Mouse (Mus musculus): ENCODE measurements around the gene Spata21. TPM values are rescaled to one million over a fixed set of nuclear protein-coding genes. Genes with fewer than 3 reads are reported as not detected.
A peak's percentile ranks its signal among the peaks of the same experiment; 100 is the strongest.
"Not testable (repeated sequence)": the region's sequence is repeated elsewhere in the genome, so short reads cannot be mapped to it uniquely, and the experiment has no call there.

Spata21 gene
- polyA plus RNA-seq, 1 experiment from 2014 or later: 0.14 TPM

GRCm38 (mm10) chr4:141145124-141145523, 57.0 kb downstream of the Spata21 start:
- not testable (repeated sequence) for H3K27me3 ChIP-seq; H3K4me2 ChIP-seq (replicated peaks); H3K9me3 ChIP-seq; H3K27ac ChIP-seq; H3K9ac ChIP-seq; ATAC-seq (ENCODE audit: insufficient number of reproducible peaks, insufficient read depth, low FRiP score, low TSS enrichment); H3K36me3 ChIP-seq; H3K4me3 ChIP-seq
- peaks cover 11% of the 10 kb centered on the region for H3K4me1 ChIP-seq
- 88% methylated on average over 12 of the region's 16 CpGs for WGBS

GRCm38 (mm10) chr4:141146491-141147033, 58.4 kb downstream of the Spata21 start:
- Histone ChIP-seq H3K9ac (no peak overlapping the region), H3K4me3 (no peak overlapping the region), H3K27me3 (no peaks in the 10 kb centered on the region), H3K9me3 (no peaks in the 10 kb centered on the region), H3K27ac (no peak overlapping the region), H3K36me3 (no peaks in the 10 kb centered on the region), H3K4me2 (replicated peaks) (no peak overlapping the region; the same call in 1 of the 2 replicates), H3K4me1 (peaks cover 11% of the 10 kb centered on the region)
- ATAC-seq (ENCODE audit: insufficient number of reproducible peaks, insufficient read depth, low FRiP score, low TSS enrichment): no peak
- 89% methylated on average over 6 of the region's 6 CpGs for WGBS

DNA sequence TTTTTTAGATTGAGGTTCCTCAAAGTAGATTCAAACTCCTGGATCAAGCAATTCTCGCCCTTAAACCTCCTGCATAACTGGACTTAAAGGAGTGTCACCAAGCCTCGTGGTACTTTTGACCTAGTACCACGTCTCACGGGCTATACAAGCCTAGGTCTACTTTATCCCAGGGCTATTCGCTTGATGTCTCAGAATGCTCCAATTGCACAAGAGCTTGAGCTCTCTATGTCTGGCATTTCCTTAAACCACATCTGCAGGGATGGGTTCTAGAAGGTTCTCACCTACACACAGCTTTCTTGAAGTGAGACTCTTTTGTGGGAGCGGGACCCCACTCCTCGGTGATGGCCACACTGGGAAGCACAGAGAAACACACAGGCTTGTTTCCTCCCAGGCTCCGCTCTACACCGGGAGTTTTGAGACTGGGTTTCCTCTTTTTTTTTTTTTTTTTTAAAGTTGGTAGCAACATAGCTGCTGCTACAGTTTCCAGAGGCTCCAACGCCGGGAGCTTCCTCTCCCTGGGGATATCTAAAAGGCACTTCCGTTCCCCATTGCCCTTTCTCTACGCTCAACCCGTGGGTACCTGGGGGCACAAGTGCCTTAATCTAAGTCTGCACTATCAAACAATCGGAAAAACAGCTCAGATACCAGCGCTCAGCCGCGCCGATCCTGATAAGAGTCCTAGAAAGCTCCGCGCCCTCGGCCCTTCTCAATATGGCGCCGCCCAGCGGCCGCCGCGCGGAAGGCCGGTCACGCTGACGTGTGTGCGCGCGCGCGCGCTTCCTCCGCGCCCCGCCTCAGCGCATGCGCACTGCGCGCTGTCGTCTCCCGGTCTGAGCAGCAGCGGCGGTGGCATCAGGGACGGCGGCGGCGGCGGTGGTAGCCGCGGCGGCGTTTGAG, 59.2 kb downstream of the Spata21 start, which contains the start of gene Fbxo42:
Gene Fbxo42, plus strand, starts transcription at position 802 of the 897 bp plus-strand sequence.
- ATAC-seq (ENCODE audit: insufficient number of reproducible peaks, insufficient read depth, low FRiP score, low TSS enrichment): peak; percentile 73
- WGBS: 8% methylated on average over 58 of the region's 58 CpGs

GRCm38 (mm10) chr4:141148009-141148801, 60.1 kb downstream of the Spata21 start:
- Histone ChIP-seq H3K9ac (peak overlapping the region; percentile 83), H3K27ac (peak overlapping the region; percentile 92), H3K4me1 (peaks cover 11% of the 10 kb centered on the region), H3K4me3 (peak overlapping the region; percentile 92), H3K36me3 (0 out of 2 replicates have a peak, but pooled peaks cover 5% of the 10 kb centered on the region), H3K4me2 (replicated peaks) (peak overlapping the region; percentile 78), H3K9me3 (no peaks in the 10 kb centered on the region), H3K27me3 (no peaks in the 10 kb centered on the region)
- WGBS: 0% methylated on average over 64 of the region's 66 CpGs
- peak; percentile 79 for ATAC-seq (ENCODE audit: insufficient number of reproducible peaks, insufficient read depth, low FRiP score, low TSS enrichment)

More for the DNA sequence above, 59.2 kb downstream of the Spata21 start, which contains the start of gene Fbxo42:
- Histone ChIP-seq H3K9ac (peak within 1 kb of the TSS; percentile 83), H3K27ac (peak within 1 kb of the TSS; percentile 92), H3K4me1 (peaks cover 11% of the 10 kb centered on the region), H3K4me2 (replicated peaks) (peak within 1 kb of the TSS; percentile 78), H3K4me3 (peak within 1 kb of the TSS; percentile 92), H3K36me3 (0 out of 2 replicates have a peak, but pooled peaks cover under 1% of the 10 kb centered on the region), H3K27me3 (no peaks in the 10 kb centered on the region), H3K9me3 (no peaks in the 10 kb centered on the region)

GRCm38 (mm10) chr4:141149116-141149515, 61.0 kb downstream of the Spata21 start:
- ATAC-seq (ENCODE audit: insufficient number of reproducible peaks, insufficient read depth, low FRiP score, low TSS enrichment): no peak
- H3K27ac ChIP-seq: no peak overlapping the region
- peak overlapping the region; percentile 78 for H3K4me2 ChIP-seq (replicated peaks)
- H3K4me1 ChIP-seq: peaks cover 11% of the 10 kb centered on the region
- 32% methylated on average over 7 of the region's 7 CpGs for WGBS
- 0 out of 2 replicates have a peak, but pooled peaks cover 5% of the 10 kb centered on the region for H3K36me3 ChIP-seq
- no peaks in the 10 kb centered on the region for H3K9me3 ChIP-seq
- peak overlapping the region; percentile 83 for H3K9ac ChIP-seq
- peak overlapping the region; percentile 92 for H3K4me3 ChIP-seq
- H3K27me3 ChIP-seq: no peaks in the 10 kb centered on the region

DNA sequence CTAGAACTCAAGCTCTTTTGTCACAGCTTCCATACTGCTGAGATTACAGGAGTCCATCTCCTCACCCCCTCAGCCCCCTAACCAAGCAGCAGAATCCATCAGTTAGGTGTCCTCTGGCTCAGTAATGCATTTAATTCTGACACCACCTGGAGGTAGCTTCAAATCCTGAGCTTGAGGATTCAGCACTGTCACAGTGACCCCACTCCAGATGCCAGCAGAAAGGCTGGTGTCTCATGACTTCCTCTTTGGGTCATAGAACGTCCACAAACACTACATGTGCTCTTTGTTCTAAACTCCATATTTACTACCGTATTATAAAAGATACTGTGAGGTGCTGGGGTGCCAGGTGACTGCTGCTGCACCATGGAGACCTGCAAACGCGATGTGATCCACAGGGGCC, 69.4 kb downstream of the Spata21 start:
- WGBS: 85% methylated on average over 4 of the region's 4 CpGs
- no peak overlapping the region for H3K27ac ChIP-seq
- H3K4me2 ChIP-seq (replicated peaks): no peak overlapping the region
- ATAC-seq (ENCODE audit: insufficient number of reproducible peaks, insufficient read depth, low FRiP score, low TSS enrichment): no peak
- peaks cover 27% of the 10 kb centered on the region for H3K4me1 ChIP-seq
- 0 out of 2 replicates have a peak, but pooled peaks cover 3% of the 10 kb centered on the region for H3K36me3 ChIP-seq
- H3K9ac ChIP-seq: no peak overlapping the region
- no peak overlapping the region for H3K4me3 ChIP-seq
- no peaks in the 10 kb centered on the region for H3K9me3 ChIP-seq
- no peaks in the 10 kb centered on the region for H3K27me3 ChIP-seq

DNA sequence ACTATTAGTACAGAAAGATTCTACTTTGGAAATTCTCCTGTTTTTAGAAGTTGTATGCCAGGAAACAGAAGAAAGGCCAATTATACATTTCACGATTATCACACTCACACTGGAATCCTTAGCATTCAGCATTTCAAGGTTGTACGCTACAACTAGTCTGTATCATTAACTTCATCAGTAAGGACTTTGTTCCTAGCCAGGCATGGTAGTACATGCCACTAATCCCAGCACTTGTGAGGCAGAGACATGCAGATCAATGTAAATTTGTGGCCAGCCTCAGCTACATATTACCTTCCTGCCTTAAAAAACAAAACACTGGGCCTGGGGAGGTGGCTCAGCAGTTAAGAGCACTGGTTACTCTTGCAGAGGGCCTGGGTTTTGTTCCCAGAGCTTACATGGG, 70.5 kb downstream of the Spata21 start:
- Histone ChIP-seq H3K4me2 (replicated peaks) (no peak overlapping the region), H3K36me3 (no peaks in the 10 kb centered on the region), H3K27me3 (no peaks in the 10 kb centered on the region), H3K9ac (no peak overlapping the region), H3K27ac (no peak overlapping the region), H3K4me3 (no peak overlapping the region), H3K4me1 (peaks cover 27% of the 10 kb centered on the region), H3K9me3 (no peaks in the 10 kb centered on the region)
- WGBS: 85% methylated on average over 2 of the region's 2 CpGs
- no peak for ATAC-seq (ENCODE audit: insufficient number of reproducible peaks, insufficient read depth, low FRiP score, low TSS enrichment)

DNA sequence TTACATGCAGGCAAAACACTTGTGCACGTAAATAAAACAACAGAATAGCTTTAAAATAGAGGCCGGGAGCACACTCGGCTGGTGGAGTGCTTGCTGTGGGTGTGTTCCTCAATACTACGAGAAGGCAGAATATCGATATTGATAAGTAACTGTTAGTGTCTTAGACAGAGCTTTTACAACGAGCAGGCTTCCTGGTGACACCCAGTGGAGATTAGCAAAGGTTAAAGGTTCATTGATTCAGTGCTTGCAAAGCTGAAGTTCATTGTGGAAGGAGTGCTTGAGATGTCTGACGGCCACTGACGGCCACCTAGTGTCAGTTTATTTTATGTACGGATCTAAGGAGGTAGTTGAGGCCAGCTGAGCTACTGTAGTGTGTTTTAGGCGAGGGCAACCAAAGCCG, 71.0 kb downstream of the Spata21 start:
- Histone ChIP-seq H3K4me2 (replicated peaks) (no peak overlapping the region), H3K9me3 (no peaks in the 10 kb centered on the region), H3K4me1 (peaks cover 27% of the 10 kb centered on the region), H3K9ac (no peak overlapping the region), H3K36me3 (no peaks in the 10 kb centered on the region), H3K27ac (peak overlapping the region; percentile 64; the same call in 1 of the 2 replicates), H3K4me3 (no peak overlapping the region), H3K27me3 (no peaks in the 10 kb centered on the region)
- WGBS: 46% methylated on average over 11 of the region's 11 CpGs
- 0 out of 2 replicates have a peak, but pooled peaks have one; percentile 28 for ATAC-seq (ENCODE audit: insufficient number of reproducible peaks, insufficient read depth, low FRiP score, low TSS enrichment)

DNA sequence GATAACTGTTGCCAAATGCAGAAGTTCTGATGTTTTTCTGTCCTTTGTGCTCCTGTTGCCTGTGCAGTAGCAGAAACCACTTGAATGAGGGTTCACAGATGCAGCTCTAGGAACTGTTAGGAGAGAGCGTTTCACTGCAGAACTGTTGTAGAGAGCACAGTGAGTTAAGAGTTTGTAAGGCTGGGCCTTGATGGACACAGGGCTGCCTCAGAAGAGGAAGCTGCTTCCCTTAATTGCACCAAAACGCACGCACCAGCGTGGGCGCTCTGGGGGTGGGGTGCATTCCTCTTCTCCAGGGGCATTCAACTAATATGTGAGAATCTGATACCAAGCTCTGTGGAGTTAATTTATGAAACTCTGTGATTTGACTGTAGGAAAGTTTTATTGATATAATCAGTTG, 71.5 kb downstream of the Spata21 start:
- 32% methylated on average over 5 of the region's 5 CpGs for WGBS
- Histone ChIP-seq H3K27me3 (no peaks in the 10 kb centered on the region), H3K36me3 (no peaks in the 10 kb centered on the region), H3K27ac (peak overlapping the region; percentile 64), H3K4me1 (peaks cover 27% of the 10 kb centered on the region), H3K9me3 (no peaks in the 10 kb centered on the region), H3K9ac (no peak overlapping the region), H3K4me2 (replicated peaks) (no peak overlapping the region), H3K4me3 (no peak overlapping the region)
- ATAC-seq (ENCODE audit: insufficient number of reproducible peaks, insufficient read depth, low FRiP score, low TSS enrichment): no peak

DNA sequence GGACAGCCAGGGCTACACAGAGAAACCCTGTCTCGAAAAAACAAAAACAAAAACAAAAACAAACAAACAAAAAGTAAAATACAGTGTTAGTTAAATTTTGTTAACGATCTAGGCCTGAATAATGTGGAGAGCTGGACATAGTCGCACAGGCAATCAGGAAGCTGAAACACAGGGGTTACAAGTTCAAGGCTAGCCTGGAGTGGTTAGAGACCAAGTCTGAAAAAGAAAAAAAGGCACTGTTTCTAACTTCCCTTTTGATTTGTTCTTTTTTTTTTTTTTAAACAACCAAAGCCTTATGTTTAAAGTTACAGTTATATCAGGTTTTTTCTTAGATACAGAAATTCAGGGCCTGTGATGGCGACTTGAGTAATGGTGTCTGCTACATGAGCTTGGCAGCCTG, 72.1 kb downstream of the Spata21 start:
- no peak overlapping the region for H3K27ac ChIP-seq
- no peaks in the 10 kb centered on the region for H3K9me3 ChIP-seq
- ATAC-seq (ENCODE audit: insufficient number of reproducible peaks, insufficient read depth, low FRiP score, low TSS enrichment): no peak
- H3K9ac ChIP-seq: no peak overlapping the region
- 81% methylated on average over 4 of the region's 4 CpGs for whole genome bisulfite sequencing
- no peaks in the 10 kb centered on the region for H3K36me3 ChIP-seq
- peaks cover 27% of the 10 kb centered on the region for H3K4me1 ChIP-seq
- H3K4me2 ChIP-seq (replicated peaks): no peak overlapping the region
- no peak overlapping the region for H3K4me3 ChIP-seq
- no peaks in the 10 kb centered on the region for H3K27me3 ChIP-seq

DNA sequence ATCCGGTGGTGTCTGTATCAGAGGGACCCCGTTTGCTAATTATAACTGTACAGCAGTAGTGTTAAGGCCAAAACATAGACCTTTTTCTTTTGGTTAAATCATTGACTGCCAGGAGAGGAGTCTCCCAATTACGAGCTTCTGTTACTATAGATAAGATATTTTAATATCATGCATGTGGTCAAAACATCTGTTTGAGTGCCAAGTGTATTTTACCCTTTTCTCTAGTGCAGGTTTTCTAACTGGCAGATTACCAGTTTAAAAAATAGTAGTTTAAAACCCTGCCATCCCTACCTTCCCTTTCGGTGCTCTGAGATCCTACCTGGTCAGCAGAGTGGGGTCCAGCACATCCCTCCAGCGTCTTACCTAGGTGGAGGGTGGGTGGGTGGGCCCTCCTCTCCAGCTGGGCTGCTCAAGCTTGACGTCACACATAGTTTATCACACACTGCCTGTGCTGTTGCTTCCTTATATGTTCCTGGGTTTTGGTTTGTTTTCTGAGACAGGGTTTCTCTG, 73.6 kb downstream of the Spata21 start:
- ATAC-seq (ENCODE audit: insufficient number of reproducible peaks, insufficient read depth, low FRiP score, low TSS enrichment): no peak

More for the DNA sequence above, 73.6 kb downstream of the Spata21 start:
- H3K9ac ChIP-seq: no peak overlapping the region
- H3K27ac ChIP-seq: no peak overlapping the region
- peaks cover 23% of the 10 kb centered on the region for H3K4me1 ChIP-seq
- no peak overlapping the region for H3K4me3 ChIP-seq
- H3K36me3 ChIP-seq: no peaks in the 10 kb centered on the region
- no peaks in the 10 kb centered on the region for H3K9me3 ChIP-seq
- no peaks in the 10 kb centered on the region for H3K27me3 ChIP-seq
- H3K4me2 ChIP-seq (replicated peaks): no peak overlapping the region
- 89% methylated on average over 6 of the region's 6 CpGs for WGBS
